Mouse (Mus musculus): ENCODE results near the gene Aph1a. TPM values are rescaled to one million over a fixed set of nuclear protein-coding genes. Genes with fewer than 3 reads are reported as not detected.

Gene Aph1a
- polyA plus RNA-seq, 1 experiment from 2014 or later: 39.5 TPM

GRCm38 (mm10) chr3:95925087-95925486 is 31.3 kb downstream of the Aph1a start:
- Histone ChIP-seq H3K4me3 (replicated peaks) (no peak overlapping the region), H3K9ac (replicated peaks) (no peak overlapping the region), H3K27me3 (replicated peaks) (no peaks in the 10 kb centered on the region), H3K36me3 (no peaks in the 10 kb centered on the region), H3K9me3 (replicated peaks) (no peaks in the 10 kb centered on the region), H3K4me2 (no peak overlapping the region), H3K27ac (replicated peaks) (no peak overlapping the region), H3K4me1 (peaks cover 5% of the 10 kb centered on the region; the same call in 1 of the 2 replicates)
- no peak for ATAC-seq (ENCODE audit: low FRiP score)
- 83% methylated on average over 5 of the region's 5 CpGs for WGBS

GRCm38 (mm10) chr3:95928261-95928657 is 34.5 kb downstream of the Aph1a start:
- WGBS: 74% methylated on average over 6 of the region's 6 CpGs
- H3K9me3 ChIP-seq (replicated peaks): no peaks in the 10 kb centered on the region
- H3K4me1 ChIP-seq: peaks cover 16% of the 10 kb centered on the region; the same call in 1 of the 2 replicates
- ATAC-seq (ENCODE audit: low FRiP score): no peak
- H3K4me2 ChIP-seq: peak overlapping the region; percentile 73
- peak overlapping the region; percentile 87 for H3K4me3 ChIP-seq (replicated peaks)
- H3K9ac ChIP-seq (replicated peaks): peak overlapping the region; percentile 78
- no peaks in the 10 kb centered on the region for H3K36me3 ChIP-seq
- H3K27ac ChIP-seq (replicated peaks): peak overlapping the region; percentile 64
- no peaks in the 10 kb centered on the region for H3K27me3 ChIP-seq (replicated peaks)

GRCm38 (mm10) chr3:95928658-95929503 is 35.1 kb downstream of the Aph1a start, which contains the start of gene Anp32e:
TSS of gene Anp32e (plus strand) at chr3:95929246.
- Histone ChIP-seq H3K36me3 (no peaks in the 10 kb centered on the region), H3K9ac (replicated peaks) (peak within 1 kb of the TSS; percentile 78), H3K4me2 (peak within 1 kb of the TSS; percentile 73), H3K27me3 (replicated peaks) (no peaks in the 10 kb centered on the region), H3K4me3 (replicated peaks) (peak within 1 kb of the TSS; percentile 87), H3K27ac (replicated peaks) (peak within 1 kb of the TSS; percentile 91), H3K9me3 (replicated peaks) (no peaks in the 10 kb centered on the region), H3K4me1 (peaks cover 16% of the 10 kb centered on the region; the same call in 1 of the 2 replicates)
- ATAC-seq (ENCODE audit: low FRiP score): peak; percentile 100
- under 1% methylated on average over 42 of the region's 49 CpGs for WGBS

GRCm38 (mm10) chr3:95929581-95930470 is 36.1 kb downstream of the Aph1a start:
- peak; percentile 58 for ATAC-seq (ENCODE audit: low FRiP score)
- Histone ChIP-seq H3K36me3 (peaks cover 8% of the 10 kb centered on the region), H3K4me1 (peaks cover 16% of the 10 kb centered on the region; the same call in 1 of the 2 replicates), H3K27ac (replicated peaks) (peak overlapping the region; percentile 91), H3K9ac (replicated peaks) (peak overlapping the region; percentile 78), H3K9me3 (replicated peaks) (no peaks in the 10 kb centered on the region), H3K4me2 (peak overlapping the region; percentile 73), H3K27me3 (replicated peaks) (no peaks in the 10 kb centered on the region), H3K4me3 (replicated peaks) (peak overlapping the region; percentile 87)
- WGBS: under 1% methylated on average over 102 of the region's 105 CpGs

- peaks cover 14% of the 10 kb centered on the region for H3K36me3 ChIP-seq
- peak overlapping the region; percentile 91; the same call in 1 of the 2 replicates for H3K27ac ChIP-seq (replicated peaks)
- 1% methylated on average over 5 of the region's 5 CpGs for WGBS
- H3K9ac ChIP-seq (replicated peaks): peak overlapping the region; percentile 78
- H3K9me3 ChIP-seq (replicated peaks): no peaks in the 10 kb centered on the region
- H3K4me1 ChIP-seq: peaks cover 16% of the 10 kb centered on the region; the same call in 1 of the 2 replicates
- peak overlapping the region; percentile 87 for H3K4me3 ChIP-seq (replicated peaks)
- peak overlapping the region; percentile 73 for H3K4me2 ChIP-seq
- ATAC-seq (ENCODE audit: low FRiP score): no peak
- H3K27me3 ChIP-seq (replicated peaks): no peaks in the 10 kb centered on the region
These were observed 36.7 kb downstream of the Aph1a start for GRCm38 (mm10) chr3:95930471-95930789.

- Histone ChIP-seq H3K4me1 (peaks cover 16% of the 10 kb centered on the region; the same call in 1 of the 2 replicates), H3K4me3 (replicated peaks) (no peak overlapping the region), H3K4me2 (no peak overlapping the region), H3K36me3 (peaks cover 15% of the 10 kb centered on the region), H3K27me3 (replicated peaks) (no peaks in the 10 kb centered on the region), H3K9me3 (replicated peaks) (no peaks in the 10 kb centered on the region), H3K9ac (replicated peaks) (no peak overlapping the region), H3K27ac (replicated peaks) (no peak overlapping the region)
- WGBS: 85% methylated on average over 1 of the region's 1 CpGs
- no peak for ATAC-seq (ENCODE audit: low FRiP score)
These were observed 37.7 kb downstream of the Aph1a start for GRCm38 (mm10) chr3:95931471-95931870.

- Histone ChIP-seq H3K27ac (replicated peaks) (no peak overlapping the region), H3K9me3 (replicated peaks) (no peaks in the 10 kb centered on the region), H3K4me1 (peaks cover 16% of the 10 kb centered on the region; the same call in 1 of the 2 replicates), H3K4me2 (no peak overlapping the region), H3K27me3 (replicated peaks) (no peaks in the 10 kb centered on the region), H3K9ac (replicated peaks) (no peak overlapping the region), H3K36me3 (peaks cover 20% of the 10 kb centered on the region), H3K4me3 (replicated peaks) (no peak overlapping the region)
- ATAC-seq (ENCODE audit: low FRiP score): no peak
- WGBS: 60% methylated on average over 1 of the region's 1 CpGs
These were observed 38.4 kb downstream of the Aph1a start for GRCm38 (mm10) chr3:95932157-95932556.

GRCm38 (mm10) chr3:95932566-95932965 is 38.8 kb downstream of the Aph1a start:
- 96% methylated on average over 7 of the region's 7 CpGs for WGBS
- Histone ChIP-seq H3K4me1 (peaks cover 16% of the 10 kb centered on the region; the same call in 1 of the 2 replicates), H3K4me3 (replicated peaks) (no peak overlapping the region)

GRCm38 (mm10) chr3:95933111-95933750 is 39.5 kb downstream of the Aph1a start:
- Histone ChIP-seq H3K27me3 (replicated peaks) (no peaks in the 10 kb centered on the region), H3K4me2 (no peak overlapping the region), H3K27ac (replicated peaks) (no peak overlapping the region), H3K4me1 (peaks cover 16% of the 10 kb centered on the region; the same call in 1 of the 2 replicates), H3K4me3 (replicated peaks) (no peak overlapping the region), H3K36me3 (peaks cover 31% of the 10 kb centered on the region), H3K9me3 (replicated peaks) (no peaks in the 10 kb centered on the region), H3K9ac (replicated peaks) (no peak overlapping the region)
- 94% methylated on average over 7 of the region's 7 CpGs for WGBS
- no peak for ATAC-seq (ENCODE audit: low FRiP score)

More at GRCm38 (mm10) chr3:95932566-95932965, 38.8 kb downstream of the Aph1a start:
- no peak overlapping the region for H3K4me2 ChIP-seq
- no peaks in the 10 kb centered on the region for H3K27me3 ChIP-seq (replicated peaks)
- ATAC-seq (ENCODE audit: low FRiP score): no peak
- peaks cover 24% of the 10 kb centered on the region for H3K36me3 ChIP-seq
- no peak overlapping the region for H3K9ac ChIP-seq (replicated peaks)
- H3K27ac ChIP-seq (replicated peaks): no peak overlapping the region
- H3K9me3 ChIP-seq (replicated peaks): no peaks in the 10 kb centered on the region

GRCm38 (mm10) chr3:95934448-95934847 is 40.7 kb downstream of the Aph1a start:
- 97% methylated on average over 1 of the region's 1 CpGs for WGBS
- no peak overlapping the region for H3K27ac ChIP-seq (replicated peaks)
- H3K4me1 ChIP-seq: 0 out of 2 replicates have a peak, but pooled peaks cover 12% of the 10 kb centered on the region
- H3K4me2 ChIP-seq: no peak overlapping the region
- no peaks in the 10 kb centered on the region for H3K9me3 ChIP-seq (replicated peaks)
- H3K36me3 ChIP-seq: peaks cover 43% of the 10 kb centered on the region
- no peaks in the 10 kb centered on the region for H3K27me3 ChIP-seq (replicated peaks)
- no peak overlapping the region for H3K9ac ChIP-seq (replicated peaks)
- no peak overlapping the region for H3K4me3 ChIP-seq (replicated peaks)
- ATAC-seq (ENCODE audit: low FRiP score): no peak

GRCm38 (mm10) chr3:95938217-95938616 is 44.4 kb downstream of the Aph1a start:
- Histone ChIP-seq H3K27ac (replicated peaks) (no peak overlapping the region), H3K9me3 (replicated peaks) (no peaks in the 10 kb centered on the region), H3K4me1 (no peaks in the 10 kb centered on the region), H3K27me3 (replicated peaks) (no peaks in the 10 kb centered on the region), H3K4me2 (no peak overlapping the region), H3K36me3 (peaks cover 64% of the 10 kb centered on the region), H3K4me3 (replicated peaks) (no peak overlapping the region), H3K9ac (replicated peaks) (no peak overlapping the region)
- ATAC-seq (ENCODE audit: low FRiP score): no peak
- WGBS: 99% methylated on average over 8 of the region's 8 CpGs
